Mouse (Mus musculus): Measurements from ENCODE around the gene Gm15217. TPM values are rescaled to one million over a fixed set of nuclear protein-coding genes. Genes with fewer than 3 reads are reported as not detected.

Gm15217 gene
- polyA plus RNA-seq, 1 experiment, result not detected

DNA sequence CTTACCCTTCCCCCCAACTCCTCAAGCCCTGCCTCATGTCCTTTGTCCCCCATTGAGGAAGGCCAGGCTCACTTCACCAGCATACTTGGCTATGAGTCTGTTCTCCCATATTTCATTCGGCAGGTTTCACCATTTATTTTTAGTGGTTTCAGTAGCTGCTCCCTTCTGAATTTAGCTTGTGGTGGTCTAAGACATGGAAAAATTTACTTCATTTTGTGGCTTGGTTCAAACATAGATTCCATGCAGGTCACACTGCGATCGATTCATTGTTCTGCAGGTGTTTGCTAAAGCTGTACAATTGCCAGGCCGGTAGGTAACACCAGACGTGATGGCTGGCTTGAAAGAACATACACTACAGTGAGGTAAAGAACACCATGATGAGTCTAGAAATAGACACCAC, 51.0 kb downstream of the Gm15217 start:
- TF ChIP-seq GATA1 (IDR thresholded peaks at IDR 0.05; ENCODE audit: low read length), result no peak

Other genes with a start within 250 kb of the Gm15217 start
- not detected in 2 replicates for gene Bmp4, start 11.3 kb downstream of the Gm15217 start, polyA plus RNA-seq (2012)

All from G1E-ER4 (cell line).